Mouse (Mus musculus): ENCODE data around the gene Plekho2. TPM values are rescaled to one million over a fixed set of nuclear protein-coding genes. Genes with fewer than 3 reads are reported as not detected.

Gene Plekho2
- polyA plus RNA-seq, 1 experiment, result 67.0 TPM

- Histone ChIP-seq H3K4me3 (ENCODE audit: control insufficient read depth, low read depth, low read length) (no peak overlapping the region), H3K27me3 (ENCODE audit: control insufficient read depth, insufficient read depth, low read length) (no peaks in the 10 kb centered on the region), H3K27ac (ENCODE audit: control insufficient read depth, insufficient read depth, low read depth, low read length) (peak overlapping the region; percentile 56), H3K36me3 (ENCODE audit: control insufficient read depth, insufficient read depth, low read length) (no peaks in the 10 kb centered on the region), H3K4me1 (ENCODE audit: control insufficient read depth, insufficient read depth, low read length) (peaks cover 16% of the 10 kb centered on the region)
- no peak for TF ChIP-seq POLR2A (IDR thresholded peaks at IDR 0.05; ENCODE audit: control insufficient read depth, low read depth, low read length)
- no peak for TF ChIP-seq CTCF (IDR thresholded peaks at IDR 0.05; ENCODE audit: control insufficient read depth, insufficient read depth, insufficient replicate concordance, low read depth, low read length)
Measured at GRCm38 (mm10) chr9:65551035-65551434, 28.8 kb downstream of the Plekho2 start.

DNA sequence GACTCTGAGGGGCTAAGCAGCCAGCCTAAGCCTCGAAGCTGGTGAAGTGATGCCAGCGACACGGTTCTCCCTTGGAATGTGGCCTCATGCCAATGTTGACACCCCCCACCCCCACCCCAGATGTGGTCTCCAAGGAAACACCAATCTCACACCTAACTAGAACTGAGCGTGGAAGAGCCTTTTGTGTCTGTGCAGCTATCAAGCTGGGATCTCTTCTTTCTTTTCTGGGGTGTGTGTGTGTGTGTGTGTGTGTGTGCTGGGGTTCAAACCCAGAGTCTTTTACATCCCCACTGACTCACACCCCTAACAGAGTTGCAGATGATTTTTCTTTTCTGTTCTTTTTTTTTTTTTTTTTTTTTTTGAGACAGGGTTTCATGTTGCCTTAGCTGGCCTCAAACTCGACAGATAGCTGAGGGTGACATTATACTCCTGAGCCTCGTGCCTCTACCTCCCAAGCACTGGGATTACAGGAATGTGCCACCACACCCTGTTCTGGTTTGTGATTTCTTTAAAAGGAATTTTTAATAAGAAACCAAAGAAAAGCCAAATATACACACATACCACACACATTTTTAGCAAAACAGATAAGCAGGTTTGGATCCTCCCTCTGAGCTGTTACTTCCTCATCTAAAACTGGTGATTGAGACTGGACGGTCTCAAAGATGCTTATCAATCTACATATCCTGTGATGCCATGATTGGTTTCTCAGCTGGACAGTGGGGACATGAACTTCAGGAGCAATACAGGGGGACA, 29.6 kb downstream of the Plekho2 start:
- no peak overlapping the region for H3K4me3 ChIP-seq (ENCODE audit: control insufficient read depth, low read depth, low read length)
- no peaks in the 10 kb centered on the region for H3K36me3 ChIP-seq (ENCODE audit: control insufficient read depth, insufficient read depth, low read length)
- TF ChIP-seq POLR2A (IDR thresholded peaks at IDR 0.05; ENCODE audit: control insufficient read depth, low read depth, low read length), result no peak
- TF ChIP-seq CTCF (IDR thresholded peaks at IDR 0.05; ENCODE audit: control insufficient read depth, insufficient read depth, insufficient replicate concordance, low read depth, low read length), result no peak
- no peaks in the 10 kb centered on the region for H3K27me3 ChIP-seq (ENCODE audit: control insufficient read depth, insufficient read depth, low read length)
- H3K27ac ChIP-seq (ENCODE audit: control insufficient read depth, insufficient read depth, low read depth, low read length), result peak overlapping the region; percentile 56
- peaks cover 18% of the 10 kb centered on the region for H3K4me1 ChIP-seq (ENCODE audit: control insufficient read depth, insufficient read depth, low read length)

GRCm38 (mm10) chr9:65549643-65550042, 30.2 kb downstream of the Plekho2 start:
- TF ChIP-seq CTCF (IDR thresholded peaks at IDR 0.05; ENCODE audit: control insufficient read depth, insufficient read depth, insufficient replicate concordance, low read depth, low read length) (no peak), POLR2A (IDR thresholded peaks at IDR 0.05; ENCODE audit: control insufficient read depth, low read depth, low read length) (no peak)
- Histone ChIP-seq H3K36me3 (ENCODE audit: control insufficient read depth, insufficient read depth, low read length) (no peaks in the 10 kb centered on the region), H3K27ac (ENCODE audit: control insufficient read depth, insufficient read depth, low read depth, low read length) (no peak overlapping the region), H3K4me1 (ENCODE audit: control insufficient read depth, insufficient read depth, low read length) (peaks cover 16% of the 10 kb centered on the region), H3K27me3 (ENCODE audit: control insufficient read depth, insufficient read depth, low read length) (no peaks in the 10 kb centered on the region), H3K4me3 (ENCODE audit: control insufficient read depth, low read depth, low read length) (no peak overlapping the region)

DNA sequence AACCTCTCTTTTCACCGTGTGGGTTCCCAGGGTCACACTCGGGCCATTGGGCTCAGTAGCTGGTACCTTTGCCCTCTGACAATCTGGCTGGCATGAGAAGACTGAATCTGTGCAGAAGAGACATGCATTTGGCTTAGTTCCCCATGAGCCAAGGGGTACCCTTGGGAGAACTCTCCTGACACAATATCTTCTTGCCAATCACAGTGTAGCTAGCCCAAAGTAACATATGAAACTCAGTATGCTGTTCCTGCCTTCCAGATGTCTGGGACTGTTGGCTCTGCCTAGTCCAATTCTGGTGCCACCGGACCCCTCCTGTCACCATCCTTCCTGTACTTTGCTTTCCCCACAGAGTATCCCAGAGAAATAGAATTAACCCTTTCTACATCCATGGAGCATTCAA, 30.7 kb downstream of the Plekho2 start:
- no peak for TF ChIP-seq CTCF (IDR thresholded peaks at IDR 0.05; ENCODE audit: control insufficient read depth, insufficient read depth, insufficient replicate concordance, low read depth, low read length)
- TF ChIP-seq POLR2A (IDR thresholded peaks at IDR 0.05; ENCODE audit: control insufficient read depth, low read depth, low read length), result no peak
- peaks cover 16% of the 10 kb centered on the region for H3K4me1 ChIP-seq (ENCODE audit: control insufficient read depth, insufficient read depth, low read length)
- no peak overlapping the region for H3K4me3 ChIP-seq (ENCODE audit: control insufficient read depth, low read depth, low read length)
- no peak overlapping the region for H3K27ac ChIP-seq (ENCODE audit: control insufficient read depth, insufficient read depth, low read depth, low read length)
- no peaks in the 10 kb centered on the region for H3K36me3 ChIP-seq (ENCODE audit: control insufficient read depth, insufficient read depth, low read length)
- no peaks in the 10 kb centered on the region for H3K27me3 ChIP-seq (ENCODE audit: control insufficient read depth, insufficient read depth, low read length)

GRCm38 (mm10) chr9:65548311-65548710, 31.5 kb downstream of the Plekho2 start:
- Histone ChIP-seq H3K4me3 (ENCODE audit: control insufficient read depth, low read depth, low read length) (no peak overlapping the region), H3K27ac (ENCODE audit: control insufficient read depth, insufficient read depth, low read depth, low read length) (peak overlapping the region; percentile 33; the same call in 1 of the 2 replicates), H3K4me1 (ENCODE audit: control insufficient read depth, insufficient read depth, low read length) (peaks cover 16% of the 10 kb centered on the region), H3K27me3 (ENCODE audit: control insufficient read depth, insufficient read depth, low read length) (no peaks in the 10 kb centered on the region), H3K36me3 (ENCODE audit: control insufficient read depth, insufficient read depth, low read length) (no peaks in the 10 kb centered on the region)
- TF ChIP-seq CTCF (IDR thresholded peaks at IDR 0.05; ENCODE audit: control insufficient read depth, insufficient read depth, insufficient replicate concordance, low read depth, low read length) (no peak), POLR2A (IDR thresholded peaks at IDR 0.05; ENCODE audit: control insufficient read depth, low read depth, low read length) (no peak)

DNA sequence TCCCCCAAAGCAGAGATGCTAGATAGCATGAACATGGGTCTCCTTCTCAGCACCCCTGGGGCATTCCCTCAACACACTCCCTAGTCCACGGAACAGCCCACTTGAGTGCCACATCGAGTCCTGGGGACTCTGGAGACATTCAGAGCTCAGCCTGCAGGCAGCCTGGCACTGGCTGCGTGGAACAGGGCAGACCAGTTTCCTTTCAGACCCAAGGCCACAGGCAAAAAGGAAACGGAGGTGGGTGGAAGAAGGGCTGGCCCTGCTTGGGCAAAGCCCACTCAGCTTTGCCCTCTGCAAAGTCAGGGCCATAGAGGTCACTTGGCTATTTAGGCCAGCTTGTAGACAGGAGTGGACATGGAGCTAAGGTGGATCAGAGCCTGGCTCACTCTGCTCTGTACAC, 32.0 kb downstream of the Plekho2 start:
- H3K36me3 ChIP-seq (ENCODE audit: control insufficient read depth, insufficient read depth, low read length), result no peaks in the 10 kb centered on the region
- no peak for TF ChIP-seq CTCF (IDR thresholded peaks at IDR 0.05; ENCODE audit: control insufficient read depth, insufficient read depth, insufficient replicate concordance, low read depth, low read length)
- TF ChIP-seq POLR2A (IDR thresholded peaks at IDR 0.05; ENCODE audit: control insufficient read depth, low read depth, low read length), result no peak
- H3K4me3 ChIP-seq (ENCODE audit: control insufficient read depth, low read depth, low read length), result no peak overlapping the region
- H3K27me3 ChIP-seq (ENCODE audit: control insufficient read depth, insufficient read depth, low read length), result no peaks in the 10 kb centered on the region
- H3K27ac ChIP-seq (ENCODE audit: control insufficient read depth, insufficient read depth, low read depth, low read length), result peak overlapping the region; percentile 57
- peaks cover 16% of the 10 kb centered on the region for H3K4me1 ChIP-seq (ENCODE audit: control insufficient read depth, insufficient read depth, low read length)

DNA sequence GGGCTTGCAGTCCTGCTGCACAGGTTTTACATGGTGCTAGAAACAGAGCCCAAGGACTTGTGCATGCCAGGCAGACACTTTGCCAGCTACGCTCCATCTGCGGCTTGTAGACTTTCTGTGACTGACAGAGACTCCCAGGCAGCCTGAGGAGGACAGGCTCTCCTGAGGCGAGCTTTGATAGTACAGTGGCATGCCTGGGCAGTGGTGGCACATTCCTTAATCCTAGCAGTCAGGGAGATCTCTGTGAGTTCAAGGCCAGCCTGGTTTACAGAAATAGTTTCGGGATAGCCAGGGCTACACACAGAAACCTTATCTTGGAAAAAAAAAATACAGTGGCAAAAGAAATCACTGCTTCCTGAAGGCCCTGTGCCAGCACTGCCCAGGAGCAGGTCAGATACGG, 32.7 kb downstream of the Plekho2 start:
- no peaks in the 10 kb centered on the region for H3K36me3 ChIP-seq (ENCODE audit: control insufficient read depth, insufficient read depth, low read length)
- peak overlapping the region; percentile 66; the same call in 1 of the 2 replicates for H3K27ac ChIP-seq (ENCODE audit: control insufficient read depth, insufficient read depth, low read depth, low read length)

More for the DNA sequence above, 32.7 kb downstream of the Plekho2 start:
- Histone ChIP-seq H3K27me3 (ENCODE audit: control insufficient read depth, insufficient read depth, low read length) (no peaks in the 10 kb centered on the region), H3K4me3 (ENCODE audit: control insufficient read depth, low read depth, low read length) (peak overlapping the region; percentile 23), H3K4me1 (ENCODE audit: control insufficient read depth, insufficient read depth, low read length) (peaks cover 16% of the 10 kb centered on the region)
- TF ChIP-seq POLR2A (IDR thresholded peaks at IDR 0.05; ENCODE audit: control insufficient read depth, low read depth, low read length), result no peak
- no peak for TF ChIP-seq CTCF (IDR thresholded peaks at IDR 0.05; ENCODE audit: control insufficient read depth, insufficient read depth, insufficient replicate concordance, low read depth, low read length)

All from testis, adult 2 months (tissue).